8 mouse cellular contexts compared by ENCODE assay signal in the genomic region with DNA sequence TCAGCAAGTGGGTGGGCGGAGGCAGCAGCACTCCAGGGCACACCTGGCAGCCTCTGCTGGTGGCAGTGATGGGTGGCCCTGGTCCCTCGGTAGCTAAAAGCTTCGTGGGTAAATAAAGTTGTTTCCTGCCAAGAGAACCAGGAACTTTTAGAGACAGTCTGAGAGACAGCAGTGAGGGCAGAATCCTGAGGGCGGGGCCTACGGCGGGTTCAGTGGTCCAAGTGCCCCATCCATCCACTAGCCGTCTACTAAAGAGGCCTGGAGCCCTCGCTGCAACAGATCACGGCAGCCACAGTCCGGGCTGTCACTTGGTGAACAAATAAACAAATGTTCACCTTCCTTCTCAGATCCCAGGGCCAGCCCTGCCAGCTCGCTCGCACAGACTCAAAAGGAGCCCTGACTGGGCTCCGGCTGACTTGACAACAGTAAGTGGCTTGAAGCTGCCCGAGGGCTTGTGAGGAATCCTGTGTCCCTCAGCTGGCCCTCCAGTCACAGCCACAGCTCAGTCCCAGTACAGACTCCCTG. TPM values are rescaled to one million over a fixed set of nuclear protein-coding genes. Genes with fewer than 3 reads are reported as not detected.
A peak's percentile ranks its signal among the peaks of the same experiment; 100 is the strongest.
DNase-seq lines count a peak whose midpoint lies in the region; ATAC-seq and TF ChIP-seq lines count a peak whose summit lies in the region.

No protein-coding gene starts in this region.

- peaks cover 13% of the 10 kb centered on the region for H3K4me1 ChIP-seq in cortical plate, adult 2 months (ENCODE audit: control insufficient read depth, insufficient read depth, low read length)
- H3K4me1 ChIP-seq in hindbrain, embryonic 14.5 days (replicated peaks; ENCODE audit: control insufficient read depth, insufficient read depth, low read length) = peaks cover 73% of the 10 kb centered on the region
- peaks cover 75% of the 10 kb centered on the region for H3K4me1 ChIP-seq in liver, postnatal 0 days (ENCODE audit: insufficient read depth)
- H3K4me1 ChIP-seq in stomach, postnatal 0 days (replicated peaks; ENCODE audit: control insufficient read depth, insufficient read depth) = peaks cover 28% of the 10 kb centered on the region

- H3K9ac ChIP-seq in hindbrain, embryonic 14.5 days = peak overlapping the region; percentile 35
- peak overlapping the region; percentile 39; the same call in 1 of the 2 replicates for H3K9ac ChIP-seq in liver, postnatal 0 days (replicated peaks)
- H3K9ac ChIP-seq in stomach, postnatal 0 days (ENCODE audit: low read length) = peak overlapping the region; percentile 31; the same call in 1 of the 2 replicates

- no peaks in the 10 kb centered on the region for H3K9me3 ChIP-seq in hindbrain, embryonic 14.5 days (ENCODE audit: control insufficient read depth, low read length)
- H3K9me3 ChIP-seq in liver, postnatal 0 days (ENCODE audit: low read length) = no peaks in the 10 kb centered on the region
- H3K9me3 ChIP-seq in stomach, postnatal 0 days (ENCODE audit: control insufficient read depth, low read length) = no peaks in the 10 kb centered on the region

- intact Hi-C loops in left cerebral cortex, postnatal 10 days (cut with DNase I) = no loop called here

- TF ChIP-seq CTCF in cortical plate, adult 2 months (IDR thresholded peaks at IDR 0.05; ENCODE audit: extremely low read depth, insufficient read depth, low read length) = no peak
- no peak for TF ChIP-seq CTCF in liver, postnatal 0 days (IDR thresholded peaks at IDR 0.05; ENCODE audit: low read depth)
- TF ChIP-seq CTCF in stomach, postnatal 0 days (IDR thresholded peaks at IDR 0.05; ENCODE audit: low read depth) = no peak

- no peaks in the 10 kb centered on the region for H3K27me3 ChIP-seq in hindbrain, embryonic 14.5 days (ENCODE audit: control insufficient read depth, insufficient read depth, low read length)
- no peaks in the 10 kb centered on the region for H3K27me3 ChIP-seq in liver, postnatal 0 days (ENCODE audit: insufficient read depth, low read length)
- H3K27me3 ChIP-seq in stomach, postnatal 0 days (ENCODE audit: control insufficient read depth, insufficient read depth, low read length) = no peaks in the 10 kb centered on the region

- H3K4me3 ChIP-seq in cortical plate, adult 2 months (ENCODE audit: insufficient read depth, low read length) = no peak overlapping the region
- peak overlapping the region; percentile 3; the same call in 1 of the 2 replicates for H3K4me3 ChIP-seq in hindbrain, embryonic 14.5 days (replicated peaks; ENCODE audit: low read length)
- H3K4me3 ChIP-seq in liver, postnatal 0 days (ENCODE audit: low read depth, low read length) = peak overlapping the region; percentile 21; the same call in 1 of the 2 replicates
- no peak overlapping the region for H3K4me3 ChIP-seq in stomach, postnatal 0 days (ENCODE audit: low read depth, low read length)

- H3K4me2 ChIP-seq in hindbrain, embryonic 14.5 days (replicated peaks) = peak overlapping the region; percentile 98
- peak overlapping the region; percentile 42 for H3K4me2 ChIP-seq in liver, postnatal 0 days (ENCODE audit: low read depth, low read length)
- H3K4me2 ChIP-seq in stomach, postnatal 0 days (replicated peaks; ENCODE audit: low read depth) = peak overlapping the region; percentile 8; the same call in 1 of the 2 replicates

- TF ChIP-seq POLR2A in cortical plate, adult 2 months (IDR thresholded peaks at IDR 0.05; ENCODE audit: extremely low read depth, insufficient read depth, low read length) = no peak

- peaks cover 4% of the 10 kb centered on the region; the same call in 1 of the 2 replicates for H3K36me3 ChIP-seq in hindbrain, embryonic 14.5 days (replicated peaks; ENCODE audit: control insufficient read depth, insufficient read depth)
- H3K36me3 ChIP-seq in liver, postnatal 0 days (replicated peaks; ENCODE audit: insufficient read depth, low read length) = peaks cover 20% of the 10 kb centered on the region
- peaks cover 5% of the 10 kb centered on the region; the same call in 1 of the 2 replicates for H3K36me3 ChIP-seq in stomach, postnatal 0 days (ENCODE audit: control insufficient read depth, insufficient read depth, low read length)

- DNase-seq in left cerebral cortex, postnatal 10 days (ENCODE audit: extremely low spot score in 1 of 2, low spot score in 2 of 2) = peak; percentile 38 to 63
- no peak for DNase-seq in left cerebral cortex, adult 11 months (ENCODE audit: low spot score)
- peak; percentile 42 for DNase-seq in hindbrain, embryonic 14.5 days (ENCODE audit: low spot score)
- no peak for DNase-seq in liver, postnatal 0 days
- DNase-seq in stomach, postnatal 0 days (ENCODE audit: low spot score) = no peak
- no peak for DNase-seq in cerebellum, postnatal 36 days
- no peak for DNase-seq in gastrocnemius, adult 18-20 months (ENCODE audit: low spot score)

- no peak for TF ChIP-seq EP300 in liver, postnatal 0 days (IDR thresholded peaks at IDR 0.05; ENCODE audit: low read depth)
- TF ChIP-seq EP300 in stomach, postnatal 0 days (optimal IDR thresholded peaks at IDR 0.05) = no peak

- H3K27ac ChIP-seq in cortical plate, adult 2 months (ENCODE audit: insufficient read depth, low read length) = peak overlapping the region; percentile 10
- H3K27ac ChIP-seq in hindbrain, embryonic 14.5 days = peak overlapping the region; percentile 93
- peak overlapping the region; percentile 85 for H3K27ac ChIP-seq in liver, postnatal 0 days (ENCODE audit: low read depth)
- H3K27ac ChIP-seq in stomach, postnatal 0 days (replicated peaks) = peak overlapping the region; percentile 82

- peak; percentile 6 for ATAC-seq in hindbrain, embryonic 14.5 days (ENCODE audit: low FRiP score)
- no peak for ATAC-seq in liver, postnatal 0 days
- no peak for ATAC-seq in stomach, postnatal 0 days (ENCODE audit: low FRiP score, low TSS enrichment)

- WGBS in hindbrain, embryonic 14.5 days = 6% methylated on average over 14 of the region's 14 CpGs
- 46% methylated on average over 14 of the region's 14 CpGs for WGBS in liver, postnatal 0 days (ENCODE audit: insufficient replicate concordance)
- WGBS in stomach, postnatal 0 days = 23% methylated on average over 14 of the region's 14 CpGs

RNA-seq across cellular contexts. Expression of gene Gnai2, which starts 5.2 kb away (rescaled TPM):
- 100 to 1,000 TPM; 229 to 244 TPM for total RNA-seq in left cerebral cortex, postnatal 10 days (2021)
- 283 and 286 TPM in 2 replicates for polyA plus RNA-seq in cortical plate, adult 2 months (2012; rRNA removed)
- 282 and 291 TPM in 2 replicates for polyA plus RNA-seq in hindbrain, embryonic 14.5 days (2014; fragmentation: Nextera tagmentation; extraction: Ambion mirVana)
- 146 and 159 TPM in 2 replicates for polyA plus RNA-seq in liver, postnatal 0 days (2015; fragmentation: Nextera tagmentation; extraction: Ambion mirVana)
- 189 and 195 TPM in 2 replicates for polyA plus RNA-seq in stomach, postnatal 0 days (2015; fragmentation: Nextera tagmentation; extraction: Ambion mirVana)
- total RNA-seq in gastrocnemius, adult 18-20 months (2021) = 10 to 100 TPM; 59.3 to 75.5 TPM

RNA-seq across cellular contexts. Expression of gene Sema3b, which starts 20.9 kb away (rescaled TPM):
- 1 to 10 TPM; 2.7 to 2.9 TPM for total RNA-seq in left cerebral cortex, postnatal 10 days (2021)
- 2.4 and 4.3 TPM in 2 replicates for polyA plus RNA-seq in cortical plate, adult 2 months (2012; rRNA removed)
- polyA plus RNA-seq in hindbrain, embryonic 14.5 days (2014; fragmentation: Nextera tagmentation; extraction: Ambion mirVana) = 4.2 and 4.5 TPM in 2 replicates
- 0.41 and 0.56 TPM in 2 replicates for polyA plus RNA-seq in liver, postnatal 0 days (2015; fragmentation: Nextera tagmentation; extraction: Ambion mirVana)
- 16.3 and 19.1 TPM in 2 replicates for polyA plus RNA-seq in stomach, postnatal 0 days (2015; fragmentation: Nextera tagmentation; extraction: Ambion mirVana)
- 10 to 100 TPM; 11.0 to 11.4 TPM for total RNA-seq in gastrocnemius, adult 18-20 months (2021)

RNA-seq across cellular contexts. Expression of gene Slc38a3, which starts 39.4 kb away (rescaled TPM):
- 10 to 100 TPM; 84.1 to 90.3 TPM for total RNA-seq in left cerebral cortex, postnatal 10 days (2021)
- polyA plus RNA-seq in cortical plate, adult 2 months (2012; rRNA removed) = 134 and 156 TPM in 2 replicates
- 48.3 and 48.5 TPM in 2 replicates for polyA plus RNA-seq in hindbrain, embryonic 14.5 days (2014; fragmentation: Nextera tagmentation; extraction: Ambion mirVana)
- polyA plus RNA-seq in liver, postnatal 0 days (2015; fragmentation: Nextera tagmentation; extraction: Ambion mirVana) = 147 and 174 TPM in 2 replicates
- 0.95 and 1.1 TPM in 2 replicates for polyA plus RNA-seq in stomach, postnatal 0 days (2015; fragmentation: Nextera tagmentation; extraction: Ambion mirVana)
- total RNA-seq in gastrocnemius, adult 18-20 months (2021) = 10 to 100 TPM; 57.7 to 62.0 TPM

RNA-seq across cellular contexts. Expression of gene Ifrd2, which starts 42.5 kb away (rescaled TPM):
- total RNA-seq in left cerebral cortex, postnatal 10 days (2021) = 10 to 100 TPM; 10.1 to 12.5 TPM
- 16.3 and 18.6 TPM in 2 replicates for polyA plus RNA-seq in cortical plate, adult 2 months (2012; rRNA removed)
- 11.2 and 16.5 TPM in 2 replicates for polyA plus RNA-seq in hindbrain, embryonic 14.5 days (2014; fragmentation: Nextera tagmentation; extraction: Ambion mirVana)
- 63.6 and 68.0 TPM in 2 replicates for polyA plus RNA-seq in liver, postnatal 0 days (2015; fragmentation: Nextera tagmentation; extraction: Ambion mirVana)
- polyA plus RNA-seq in stomach, postnatal 0 days (2015; fragmentation: Nextera tagmentation; extraction: Ambion mirVana) = 35.5 and 42.7 TPM in 2 replicates
- 10 to 100 TPM; 44.6 to 49.7 TPM for total RNA-seq in gastrocnemius, adult 18-20 months (2021)

RNA-seq across cellular contexts. Expression of gene Hyal3, which starts 49.3 kb away (rescaled TPM):
- total RNA-seq in left cerebral cortex, postnatal 10 days (2021) = 1 to 10 TPM in 1 of 2 experiments, under 1 TPM in 1; 0.99 to 1.4 TPM
- polyA plus RNA-seq in cortical plate, adult 2 months (2012; rRNA removed) = 0.44 and 0.48 TPM in 2 replicates
- polyA plus RNA-seq in hindbrain, embryonic 14.5 days (2014; fragmentation: Nextera tagmentation; extraction: Ambion mirVana) = 0.96 and 1.2 TPM in 2 replicates
- 0.65 and 0.86 TPM in 2 replicates for polyA plus RNA-seq in liver, postnatal 0 days (2015; fragmentation: Nextera tagmentation; extraction: Ambion mirVana)
- 1.3 and 1.4 TPM in 2 replicates for polyA plus RNA-seq in stomach, postnatal 0 days (2015; fragmentation: Nextera tagmentation; extraction: Ambion mirVana)
- under 1 TPM; 0.19 to 0.23 TPM for total RNA-seq in gastrocnemius, adult 18-20 months (2021)

Comparison
In these comparisons a context has a peak if more than half of its experiments do, and no peak if none do; other contexts are left out.
1. DNase-seq: peak in left cerebral cortex, postnatal 10 days (2 of 2) and hindbrain, embryonic 14.5 days (single experiment); none in left cerebral cortex, adult 11 months (single experiment), liver, postnatal 0 days (single experiment), stomach, postnatal 0 days (single experiment), cerebellum, postnatal 36 days (0 of 2) and gastrocnemius, adult 18-20 months (single experiment).
2. H3K27ac ChIP-seq: peak in every context shown above with its lines; median percentile 93 in hindbrain, embryonic 14.5 days; 85 in liver, postnatal 0 days; 82 in stomach, postnatal 0 days; 10 in cortical plate, adult 2 months.
3. H3K4me3 ChIP-seq: peak in hindbrain, embryonic 14.5 days (single experiment) and liver, postnatal 0 days (single experiment); none in cortical plate, adult 2 months (single experiment) and stomach, postnatal 0 days (single experiment).
4. H3K4me2 ChIP-seq: peak in every context shown above with its lines; median percentile 98 in hindbrain, embryonic 14.5 days; 42 in liver, postnatal 0 days; 8 in stomach, postnatal 0 days.
5. RNA of gene Slc38a3, which starts 39.4 kb away (polyA plus RNA-seq): 134 to 156 TPM in cortical plate, adult 2 months, 147 to 174 TPM in liver, postnatal 0 days and 48.3 to 48.5 TPM in hindbrain, embryonic 14.5 days; 0.95 to 1.1 TPM in stomach, postnatal 0 days; every median in the first group is over 10 times any median in the second.
6. Peak in every context shown above with its lines, with median percentiles within 50 percentile points of each other: H3K9ac ChIP-seq.